Mouse (Mus musculus): Measurements from ENCODE around the gene Col24a1.

Gene Col24a1

DNA sequence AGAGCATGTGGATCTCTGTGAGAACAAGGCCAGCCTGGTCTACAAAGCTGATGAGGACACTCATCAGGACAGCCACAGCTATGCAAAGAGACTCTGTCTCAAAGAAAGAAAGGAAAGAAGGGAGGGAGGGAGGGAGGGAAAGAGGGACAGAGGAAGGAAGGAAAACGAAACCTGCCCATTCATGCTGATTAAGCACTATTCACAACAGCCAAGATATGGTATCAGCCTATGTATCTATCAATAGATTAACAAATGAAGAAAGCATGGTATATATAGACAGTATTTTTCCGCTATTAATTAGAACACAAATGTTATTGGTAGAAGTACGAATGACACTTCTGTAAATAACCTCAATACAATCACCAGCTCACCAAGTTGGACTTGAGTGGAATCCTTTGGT lies 282.2 kb downstream of the Col24a1 start:
- CTCF ChIA-PET, result interaction anchor here (1.0 kb wide), 1 partner anchor 22 kb away, joined by 3 read pairs; no protein-coding TSS in a partner anchor

DNA sequence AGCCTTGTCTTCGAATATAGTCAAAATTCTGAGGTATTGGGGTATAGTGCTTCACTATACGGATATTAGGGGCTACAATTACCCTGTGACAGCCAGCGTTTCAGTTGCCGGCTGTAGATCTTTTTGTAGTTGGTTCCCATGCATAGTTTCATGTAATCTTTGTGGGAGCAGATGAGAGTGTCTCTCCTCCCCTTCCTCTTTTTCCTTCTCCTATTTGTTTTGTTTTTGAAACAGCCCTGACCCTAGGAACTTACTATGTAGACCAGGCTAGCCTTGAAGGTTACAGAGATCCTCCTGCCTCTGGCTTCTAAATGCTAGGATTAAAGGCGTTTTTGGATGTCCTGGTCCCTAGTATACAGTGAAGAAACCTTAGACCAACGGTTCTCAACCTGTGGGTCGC lies 283.1 kb downstream of the Col24a1 start:
- CTCF ChIA-PET, result interaction anchor here (1.0 kb wide), 1 partner anchor 21 kb away, joined by 3 read pairs; no protein-coding TSS in a partner anchor

DNA sequence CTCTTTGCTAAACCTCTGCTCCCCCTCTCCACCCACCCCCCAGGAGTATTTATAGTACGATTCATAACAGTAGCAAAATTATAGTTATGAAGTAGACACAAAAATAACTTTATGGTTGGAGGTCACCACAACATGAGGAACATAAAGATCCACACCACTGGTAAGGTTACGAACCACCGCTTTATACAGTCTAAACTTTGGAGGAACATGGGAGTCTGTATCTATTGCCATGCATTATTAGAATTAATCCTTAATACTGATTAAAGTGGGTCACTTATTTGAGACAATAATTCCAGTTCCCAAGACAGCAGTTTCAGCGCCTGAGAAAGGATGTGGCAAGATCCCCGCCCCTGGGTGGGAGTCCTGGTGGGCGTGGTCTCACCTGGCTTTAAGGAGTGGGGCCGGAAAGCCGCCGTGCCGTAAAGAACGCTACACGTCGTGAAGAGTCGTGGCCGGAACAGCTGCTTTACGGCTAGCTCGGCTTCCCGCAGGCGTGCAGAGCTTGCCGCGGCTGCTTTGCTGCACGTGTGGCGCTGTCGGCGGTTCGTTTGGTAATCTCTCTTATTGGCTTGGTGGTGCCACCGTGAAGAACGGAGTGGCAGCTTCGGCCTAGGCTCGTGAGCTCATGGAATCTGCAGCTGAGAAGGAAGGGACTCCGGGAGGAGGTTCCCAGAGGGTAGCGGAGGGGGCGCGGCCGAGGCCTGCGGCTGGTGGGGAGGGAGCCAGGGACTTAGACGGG lies 283.6 kb downstream of the Col24a1 start, which contains the start of gene Znhit6:
Znhit6 (plus strand) TSS at position 463 of the 739 bp plus-strand sequence.
- CTCF ChIA-PET, result no interaction called here

DNA sequence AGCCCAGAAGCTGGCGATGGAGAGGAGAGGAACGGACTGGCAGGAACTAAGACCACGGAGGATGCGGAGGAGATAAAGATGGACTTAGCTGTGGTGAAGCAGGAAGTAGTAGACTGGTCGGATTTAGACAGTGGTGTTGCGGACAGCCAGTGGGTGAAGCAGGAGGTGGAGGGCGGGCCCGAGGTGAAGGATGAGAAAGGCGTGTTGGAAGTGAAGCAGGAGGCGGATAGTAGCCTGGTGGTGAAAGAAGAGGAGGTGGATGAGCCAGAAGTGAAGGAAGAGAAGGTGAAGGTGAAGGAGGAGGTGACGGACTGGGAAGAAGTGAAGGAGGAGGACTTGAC lies 284.2 kb downstream of the Col24a1 start:
- CTCF ChIA-PET, result no interaction called here

DNA sequence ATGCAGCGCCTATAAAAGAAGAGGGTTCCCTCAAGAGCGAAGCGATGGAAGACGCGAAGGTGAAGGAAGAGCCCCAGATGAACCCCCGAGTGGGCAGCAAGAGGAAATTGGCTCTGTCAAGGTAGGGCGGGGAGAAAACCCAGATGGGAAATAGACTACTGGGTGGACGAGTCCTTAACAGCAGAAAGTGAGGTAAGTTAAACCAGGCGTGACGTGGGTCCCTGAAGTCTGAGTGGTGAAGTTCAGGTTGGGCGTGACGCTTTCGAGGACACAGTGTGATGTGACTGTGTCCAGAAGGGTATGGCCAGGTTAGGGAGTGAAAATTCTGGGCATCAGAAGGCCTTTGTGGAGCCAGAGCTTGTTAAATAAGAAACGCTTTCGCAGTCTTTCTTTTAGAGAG lies 284.6 kb downstream of the Col24a1 start:
- CTCF ChIA-PET, result no interaction called here

DNA sequence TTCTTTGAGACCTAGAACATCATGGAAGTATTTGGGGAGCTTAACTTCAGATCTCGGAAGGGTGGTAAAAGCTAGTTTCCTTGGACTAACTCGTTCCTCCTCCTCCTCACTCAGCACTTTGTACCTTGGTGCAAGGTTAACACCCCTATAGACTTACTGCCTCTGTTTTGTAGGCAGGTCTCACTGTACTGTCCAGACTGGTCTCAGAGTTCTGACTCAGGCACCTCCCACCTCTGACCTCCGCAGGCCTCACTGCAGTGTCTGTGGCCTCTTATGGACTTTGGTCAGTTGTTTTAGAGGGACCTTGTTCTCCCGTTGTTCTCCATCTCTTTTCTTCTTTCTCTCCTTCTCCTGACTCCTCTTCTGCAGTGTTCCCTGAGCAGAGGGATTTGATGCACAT lies 290.8 kb downstream of the Col24a1 start:
- CTCF ChIA-PET, result no interaction called here

DNA sequence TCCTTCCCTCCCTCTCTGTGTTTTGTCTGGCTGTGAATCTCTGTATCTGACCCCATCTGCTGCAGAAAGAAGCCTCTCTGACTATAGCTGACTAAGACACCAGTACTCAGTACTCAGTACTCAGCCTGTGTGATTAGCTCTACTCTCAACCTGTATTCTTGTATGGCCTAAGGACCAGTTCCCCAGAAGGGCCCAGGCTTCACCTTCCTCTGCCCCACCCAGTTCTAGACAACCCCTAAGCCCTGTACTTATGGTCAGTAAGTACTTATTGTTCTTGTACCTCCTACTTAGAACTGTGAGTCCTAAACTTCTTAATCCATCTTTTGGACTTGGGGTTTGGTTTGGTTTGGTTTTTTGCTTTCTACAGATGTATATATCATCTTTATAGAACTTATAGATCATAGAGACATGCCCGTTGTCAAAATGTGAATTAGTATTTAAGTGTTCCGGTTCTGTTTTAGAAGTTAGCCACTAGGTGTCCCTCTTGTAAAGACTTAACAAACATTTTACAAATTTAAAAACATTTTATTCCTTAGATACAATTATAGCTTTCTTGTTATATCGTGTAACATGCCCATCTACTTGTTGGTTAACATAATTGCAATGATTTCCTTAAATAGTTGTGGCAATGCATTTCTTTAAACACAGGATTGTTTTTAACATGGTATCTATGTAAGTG lies 291.4 kb downstream of the Col24a1 start:
- CTCF ChIA-PET, result no interaction called here

DNA sequence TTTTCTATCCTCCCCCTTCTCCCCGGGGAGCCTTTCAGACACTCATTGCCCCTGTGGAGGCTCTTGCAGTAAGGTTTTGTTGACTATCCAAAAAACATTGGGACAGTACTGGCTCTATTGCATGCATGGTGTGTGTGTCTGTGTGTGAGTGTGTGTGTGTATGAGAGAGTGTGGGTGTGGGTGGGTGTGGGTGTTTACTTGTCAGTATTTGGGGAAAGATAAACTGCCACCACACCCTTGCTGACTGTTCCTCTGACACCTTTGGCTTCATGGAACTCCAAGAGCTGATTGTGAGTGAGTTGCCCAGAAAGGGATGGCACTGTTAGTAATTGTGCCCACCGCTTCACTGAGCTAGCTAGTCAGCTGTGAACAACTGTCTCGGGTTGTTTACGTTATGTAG lies 298.3 kb downstream of the Col24a1 start:
- CTCF ChIA-PET, result no interaction called here

DNA sequence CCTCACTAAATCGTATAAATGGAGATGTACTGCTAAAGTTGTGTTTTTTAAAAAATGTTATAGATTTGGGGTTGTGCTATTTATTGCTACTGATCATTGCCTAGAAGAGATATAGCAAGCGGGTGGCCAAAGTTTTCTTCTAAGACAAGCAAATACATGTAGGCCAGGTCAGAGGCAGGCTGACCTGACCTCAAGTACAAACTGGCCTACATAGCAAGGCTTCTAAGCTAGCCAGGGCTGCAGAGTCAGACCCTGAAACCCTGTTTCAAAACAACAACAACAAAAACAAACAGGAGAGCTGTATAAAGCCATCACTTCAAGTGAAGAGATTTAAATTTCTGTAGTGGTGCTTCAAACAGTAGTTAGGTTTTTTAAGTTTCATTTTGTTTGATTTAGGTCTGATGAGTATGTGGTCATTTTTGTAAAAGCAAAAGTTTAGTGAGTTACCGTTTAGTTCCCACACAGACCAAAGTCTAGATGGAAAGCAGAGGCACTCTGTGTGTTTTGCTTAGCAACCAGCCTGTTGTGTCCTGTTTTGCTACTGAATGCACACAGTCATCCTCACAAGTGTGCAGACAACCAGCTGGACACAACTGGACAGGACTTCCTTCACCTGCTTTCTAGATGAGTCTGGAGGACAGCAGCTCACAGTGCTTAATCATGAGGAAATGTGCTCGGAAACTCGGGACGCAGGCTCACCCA lies 299.7 kb downstream of the Col24a1 start:
- CTCF ChIA-PET, result no interaction called here

DNA sequence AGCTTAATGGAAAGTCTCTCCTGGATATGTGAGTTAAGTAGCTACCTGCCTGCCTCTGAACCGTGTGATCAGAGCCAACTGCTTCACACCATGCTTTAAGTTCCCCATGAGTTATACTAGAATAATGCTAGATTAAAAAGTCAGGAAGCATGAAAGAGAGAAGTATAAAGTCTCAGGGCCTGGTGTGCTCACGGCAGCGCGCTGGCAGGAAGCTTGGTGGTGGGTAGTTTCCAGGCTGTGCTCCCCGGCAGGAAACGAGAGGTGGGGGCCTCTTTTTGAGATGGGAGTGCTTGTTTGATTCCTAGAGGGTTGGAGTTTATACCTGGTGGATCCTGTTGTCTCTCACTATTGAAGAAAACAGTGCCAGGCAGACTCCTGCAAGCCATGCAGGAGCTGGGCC lies 303.1 kb downstream of the Col24a1 start:
- CTCF ChIA-PET, result no interaction called here

DNA sequence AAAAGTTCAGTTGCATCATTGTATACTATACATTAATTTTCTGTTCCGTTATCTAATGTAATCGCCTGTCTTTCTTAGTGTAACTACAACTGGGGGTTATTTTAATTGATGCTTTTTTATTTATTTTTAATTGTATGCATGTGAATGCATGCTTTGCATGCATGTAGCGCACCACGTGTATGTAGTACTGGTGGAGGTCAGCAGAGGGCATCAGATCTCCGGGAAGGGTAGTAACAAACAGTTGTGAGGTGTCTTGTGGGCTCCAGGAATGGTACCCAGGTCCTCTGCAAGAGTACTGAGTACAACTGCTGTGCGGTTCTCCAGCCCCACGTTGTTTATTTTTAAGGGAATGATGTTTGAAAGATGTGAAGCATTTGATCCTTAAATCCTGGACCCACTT lies 306.8 kb downstream of the Col24a1 start:
- CTCF ChIA-PET, result no interaction called here

DNA sequence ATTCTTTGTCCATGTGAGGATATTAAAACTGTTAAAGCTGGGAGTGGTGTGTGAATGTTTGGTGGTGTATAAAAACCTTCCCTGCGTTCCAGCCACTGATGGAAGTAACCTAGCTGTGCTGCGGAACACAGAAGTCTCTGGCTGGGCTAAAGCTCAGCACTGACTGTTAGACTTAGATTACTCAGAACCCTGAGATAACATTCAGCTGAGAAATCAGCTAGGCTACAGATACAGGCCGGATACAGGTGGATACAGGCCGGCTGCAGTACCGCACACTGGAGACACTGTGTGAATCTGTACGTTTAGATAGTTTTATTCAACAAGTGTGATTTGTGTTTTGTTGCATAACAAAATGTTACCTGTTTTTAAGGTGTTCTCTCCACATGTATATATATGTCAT lies 308.5 kb downstream of the Col24a1 start:
- CTCF ChIA-PET, result no interaction called here

DNA sequence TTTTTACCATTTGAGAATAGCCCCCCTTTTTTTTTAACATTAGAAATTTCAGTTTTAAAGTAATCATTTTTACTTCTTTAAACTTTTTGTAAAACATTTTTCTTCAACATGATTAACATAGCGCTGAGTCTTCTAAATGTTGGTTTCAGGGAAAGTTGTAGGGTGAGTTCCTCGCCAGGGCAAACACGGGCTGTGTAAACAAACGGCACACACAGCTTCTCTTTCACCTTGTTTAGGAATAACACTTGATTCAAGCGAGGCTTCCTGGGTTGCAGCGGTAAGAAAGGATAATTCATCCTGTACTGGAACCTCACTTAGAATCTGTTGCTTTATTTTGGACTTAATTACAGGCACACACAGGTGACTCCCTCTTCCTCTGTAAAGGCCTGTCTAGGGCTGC lies 309.1 kb downstream of the Col24a1 start:
- CTCF ChIA-PET, result no interaction called here
